Comparison of ENCODE assay signal across 8 mouse cellular contexts in the genomic region with DNA sequence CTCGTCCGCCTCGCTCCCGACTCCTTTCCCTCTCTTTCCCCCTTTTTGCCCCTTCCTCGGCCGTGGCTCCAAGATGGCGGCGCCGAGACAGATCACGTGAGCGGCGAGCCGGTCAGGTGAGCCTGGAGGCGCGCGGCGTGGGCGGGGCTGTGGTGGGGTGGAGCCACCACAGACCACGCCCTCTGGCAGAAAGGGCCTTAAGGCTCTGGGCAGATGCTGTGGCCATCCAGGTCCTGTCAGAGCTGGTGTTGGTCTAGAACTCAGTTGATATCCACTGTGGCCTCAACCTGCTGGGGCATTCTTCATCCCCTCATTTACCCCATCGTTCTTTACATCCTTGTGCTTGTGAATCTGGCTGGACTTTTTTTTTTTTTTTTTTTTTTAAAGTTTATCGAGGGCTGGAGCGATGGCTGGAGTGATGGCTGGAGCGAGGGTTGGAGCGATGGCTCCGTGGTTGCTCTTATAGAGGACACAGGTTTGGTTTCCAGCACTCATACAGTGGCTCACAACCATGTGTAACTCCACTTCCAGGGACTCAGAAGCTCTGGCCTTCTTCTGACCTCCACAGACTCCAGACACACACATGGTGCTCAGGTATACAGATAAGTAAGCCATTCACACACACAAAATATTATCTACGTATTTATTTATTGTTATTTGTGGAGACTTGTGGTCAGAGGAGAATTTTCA. TPM values are rescaled to one million over a fixed set of nuclear protein-coding genes. Genes with fewer than 3 reads are reported as not detected.
DNase-seq lines count a peak whose midpoint lies in the region; ATAC-seq lines count a peak whose summit lies in the region.

A gene (minus strand): TSS at position 98 of the 690 bp plus-strand sequence.

- H3K27me3 ChIP-seq in hindbrain, embryonic 10.5 days (ENCODE audit: insufficient read depth, poor library complexity, severe bottlenecking) = no peaks in the 10 kb centered on the region
- H3K27me3 ChIP-seq in lung, embryonic 15.5 days = no peaks in the 10 kb centered on the region

- peak within 1 kb of the TSS; percentile 60 for H3K4me2 ChIP-seq in lung, embryonic 15.5 days

- ATAC-seq in frontal cortex, adult (ENCODE audit: low TSS enrichment) = peak; percentile 85
- peak; percentile 95 for ATAC-seq in lung, embryonic 15.5 days (ENCODE audit: borderline replicate concordance, extremely low read depth, low FRiP score, low TSS enrichment)

- H3K9ac ChIP-seq in lung, embryonic 15.5 days = peak within 1 kb of the TSS; percentile 94

- peaks cover 15% of the 10 kb centered on the region for H3K4me1 ChIP-seq in hindbrain, embryonic 10.5 days (replicated peaks)
- peaks cover 7% of the 10 kb centered on the region; the same call in 1 of the 2 replicates for H3K4me1 ChIP-seq in lung, embryonic 15.5 days

- no peaks in the 10 kb centered on the region for H3K9me3 ChIP-seq in hindbrain, embryonic 10.5 days
- H3K9me3 ChIP-seq in lung, embryonic 15.5 days = no peaks in the 10 kb centered on the region

- 20% methylated on average over 26 of the region's 26 CpGs for WGBS in hindbrain, embryonic 10.5 days
- WGBS in lung, embryonic 15.5 days = 17% methylated on average over 25 of the region's 26 CpGs

- peaks cover 33% of the 10 kb centered on the region for H3K36me3 ChIP-seq in hindbrain, embryonic 10.5 days
- peaks cover 20% of the 10 kb centered on the region for H3K36me3 ChIP-seq in lung, embryonic 15.5 days

- DNase-seq in NIH3T3 (ENCODE audit: low read depth) = peak; percentile 98
- peak; percentile 87 for DNase-seq in cerebellum, adult 9-11 months
- peak; percentile 92 for DNase-seq in hindbrain, embryonic 10.5 days (ENCODE audit: low spot score)
- peak; percentile 56 for DNase-seq in layer of hippocampus, adult 9-10 months (ENCODE audit: low spot score)
- DNase-seq in ovary, postnatal 10 days (ENCODE audit: low spot score) = peak; percentile 80
- peak; percentile 77 to 84 for DNase-seq in thymus, postnatal 10 days (ENCODE audit: low spot score in 2 of 2)

- peak within 1 kb of the TSS; percentile 86 for H3K4me3 ChIP-seq in hindbrain, embryonic 10.5 days
- H3K4me3 ChIP-seq in lung, embryonic 15.5 days = peak within 1 kb of the TSS; percentile 74

- H3K27ac ChIP-seq in hindbrain, embryonic 10.5 days = peak within 1 kb of the TSS; percentile 96
- H3K27ac ChIP-seq in lung, embryonic 15.5 days = peak within 1 kb of the TSS; percentile 82

RNA-seq across cellular contexts. Expression of the gene that starts here (rescaled TPM):
- 15.4 and 19.9 TPM in 2 replicates for polyA plus RNA-seq in hindbrain, embryonic 10.5 days (2016; fragmentation: Nextera tagmentation; extraction: Ambion mirVana)
- polyA plus RNA-seq in lung, embryonic 15.5 days (2015; fragmentation: Nextera tagmentation; extraction: Ambion mirVana) = 20.4 and 20.7 TPM in 2 replicates

Comparison
In these comparisons a context has a peak if more than half of its experiments do, and no peak if none do; other contexts are left out.
1. Peak in every context shown above with its lines: DNase-seq, ATAC-seq, H3K4me3 ChIP-seq and H3K27ac ChIP-seq.